Mouse (Mus musculus): Measurements from ENCODE around the gene Cst6.
"Not testable (repeated sequence)": the region's sequence is repeated elsewhere in the genome, so short reads cannot be mapped to it uniquely, and the experiment has no call there.

Cst6 gene

DNA sequence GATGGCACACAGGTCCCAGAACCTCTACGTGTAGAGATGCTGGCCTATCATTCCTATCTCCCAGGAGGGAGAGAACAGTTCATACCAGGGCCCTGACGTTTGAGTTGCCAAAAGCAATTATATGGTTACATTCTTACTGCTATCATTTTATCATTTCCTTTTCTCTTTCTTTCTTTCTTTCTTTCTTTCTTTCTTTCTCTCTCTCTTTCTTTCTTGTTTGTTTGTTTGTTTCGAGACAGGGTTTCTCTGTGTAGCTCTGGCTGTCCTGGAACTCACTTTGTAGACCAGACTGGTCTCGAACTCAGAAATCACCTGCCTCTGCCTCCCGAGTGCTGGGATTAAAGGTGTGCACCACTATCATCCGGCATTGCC, at the start of gene Cst6:
TSS of gene Cst6 (minus strand) at position 73 of the 372 bp plus-strand sequence.
- DNase-seq (ENCODE audit: low spot score in 2 of 2): not testable (repeated sequence)

DNA sequence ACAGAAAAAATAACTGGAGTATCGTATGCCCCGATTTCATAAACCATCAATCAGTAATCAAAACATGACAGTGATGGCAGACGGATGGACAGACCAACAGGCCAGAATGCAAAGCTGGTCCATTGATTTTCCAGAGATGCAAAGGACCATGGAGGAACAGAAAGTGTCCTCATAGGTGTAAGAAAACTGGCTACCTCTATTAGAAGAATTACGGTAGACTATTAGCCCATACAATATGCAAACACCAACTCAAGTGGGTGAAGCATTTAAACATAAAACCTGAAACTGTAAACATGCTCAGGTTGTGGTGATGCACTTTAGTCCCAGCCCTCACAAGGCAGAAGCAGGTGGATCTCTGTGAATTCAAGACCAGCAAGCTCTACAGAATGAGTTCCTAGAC, 46.0 kb upstream of the Cst6 start:
- no peak for DNase-seq (ENCODE audit: low spot score in 2 of 2)

DNA sequence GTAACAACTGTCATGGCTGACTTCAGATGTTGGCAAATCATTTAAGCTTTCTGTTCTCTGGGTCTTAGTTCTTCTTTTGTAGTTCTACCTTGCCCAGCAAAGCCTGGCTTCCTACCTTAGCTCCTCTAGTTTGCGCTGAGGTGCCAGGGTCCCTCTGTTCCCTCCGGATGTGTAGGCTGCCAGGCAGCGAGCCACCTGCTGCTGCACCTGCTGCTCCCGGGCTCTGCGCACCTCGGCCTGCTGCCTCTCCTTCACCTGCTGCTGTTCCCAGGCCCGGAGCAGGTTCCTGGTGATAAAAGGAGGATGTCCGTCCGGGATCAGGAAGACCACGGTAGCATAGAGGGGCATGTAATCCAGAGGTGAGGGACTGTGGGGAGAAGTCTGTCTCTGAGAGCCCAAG, 44.8 kb upstream of the Cst6 start:
- DNase-seq (ENCODE audit: low spot score in 2 of 2): no peak

DNA sequence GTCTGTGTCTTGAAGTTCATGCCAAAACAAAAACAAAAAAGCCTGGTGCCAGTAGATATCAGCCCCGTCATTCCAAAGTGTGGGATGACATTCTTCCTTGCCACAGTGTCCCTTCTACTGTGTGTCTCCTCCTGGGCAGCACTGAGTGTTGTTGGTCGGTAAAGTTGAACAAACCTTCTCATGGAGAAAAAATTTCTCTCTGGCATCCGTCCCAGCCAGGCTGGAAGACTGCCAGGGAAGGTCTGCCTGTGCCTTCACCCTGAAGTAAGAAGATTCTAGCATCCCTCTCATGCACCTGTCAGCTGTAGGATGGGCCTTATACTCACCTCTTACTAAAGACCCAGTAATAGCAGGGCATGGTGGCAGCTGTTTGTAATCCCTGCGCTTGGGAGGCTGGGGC, 43.5 kb upstream of the Cst6 start:
- DNase-seq (ENCODE audit: low spot score in 2 of 2): no peak

DNA sequence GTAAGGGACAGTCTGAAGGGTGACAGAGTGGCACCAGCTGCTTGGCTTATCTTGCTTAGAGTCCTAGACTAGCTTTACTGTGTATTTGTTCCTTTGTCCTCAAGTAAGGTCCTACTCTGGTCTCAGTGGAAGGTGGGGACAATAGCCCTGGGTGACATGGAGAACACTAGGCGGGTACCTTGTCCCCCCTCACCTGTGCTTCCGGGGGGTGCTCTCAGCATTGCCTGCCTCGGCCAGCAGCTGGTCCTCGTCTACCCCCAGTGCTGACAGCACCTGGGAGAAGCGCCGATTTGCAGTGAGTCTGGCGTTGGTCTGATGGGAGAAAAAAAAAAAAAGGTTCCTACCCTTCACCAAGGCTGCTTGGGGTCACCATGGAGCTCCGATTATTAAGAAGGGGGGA, 41.0 kb upstream of the Cst6 start:
- DNase-seq (ENCODE audit: low spot score in 2 of 2): no peak

DNA sequence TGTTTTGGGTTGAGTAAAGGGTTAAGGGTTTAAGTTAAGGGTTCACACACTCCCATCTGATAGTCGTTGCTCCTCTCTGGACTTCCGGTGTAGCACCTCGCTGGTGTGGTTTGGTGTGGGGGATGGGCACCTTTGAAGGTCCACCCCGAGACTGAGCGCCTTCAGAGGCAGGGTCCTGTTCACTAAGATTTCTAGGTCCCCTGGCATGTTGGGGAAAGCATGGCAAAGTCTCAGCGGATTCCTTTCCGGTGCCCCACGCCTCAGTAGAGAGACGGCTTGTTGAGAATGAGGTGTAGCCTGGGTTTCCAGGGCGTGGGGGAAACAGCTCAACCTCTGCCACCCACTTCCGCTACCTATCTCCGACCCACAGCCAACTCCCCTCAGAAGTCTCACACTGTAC, 40.3 kb upstream of the Cst6 start:
- DNase-seq (ENCODE audit: low spot score in 2 of 2): no peak

DNA sequence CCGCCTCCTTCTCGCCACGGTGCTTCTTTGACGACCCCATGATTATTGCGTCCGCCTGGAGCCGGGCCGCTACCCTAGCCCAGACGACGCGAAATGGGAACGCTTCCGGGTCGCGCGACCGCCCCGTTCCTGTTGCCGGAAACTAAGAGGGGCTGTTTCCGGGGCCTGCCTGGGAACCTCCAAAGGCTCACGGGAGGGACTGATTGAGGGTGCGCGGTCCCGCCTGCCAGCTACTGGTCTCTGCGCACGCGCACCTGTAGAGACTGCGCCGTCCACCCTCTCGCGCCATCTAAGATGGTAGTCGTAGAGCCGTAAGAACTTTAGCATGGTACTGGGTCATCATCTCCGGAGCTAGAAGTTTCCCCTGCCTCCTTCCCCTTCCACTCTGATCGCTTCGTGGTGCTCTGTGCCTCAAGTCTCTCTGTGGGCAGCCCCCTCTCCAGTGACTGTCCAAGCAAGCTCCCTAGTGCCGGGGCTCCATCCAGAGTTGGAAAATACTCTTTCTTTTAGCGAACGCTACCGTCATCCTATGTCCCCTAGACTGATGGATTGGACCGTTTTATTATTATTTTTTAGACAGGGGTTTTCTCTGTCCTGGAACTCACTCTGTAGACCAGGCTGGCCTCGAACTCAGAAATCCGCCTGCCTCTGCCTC, 39.3 kb upstream of the Cst6 start, which contains the start of gene Sart1:
TSS of gene Sart1 (minus strand) at position 116 of the 655 bp plus-strand sequence.
- peak; percentile 95 to 96 for DNase-seq (ENCODE audit: low spot score in 2 of 2)

DNA sequence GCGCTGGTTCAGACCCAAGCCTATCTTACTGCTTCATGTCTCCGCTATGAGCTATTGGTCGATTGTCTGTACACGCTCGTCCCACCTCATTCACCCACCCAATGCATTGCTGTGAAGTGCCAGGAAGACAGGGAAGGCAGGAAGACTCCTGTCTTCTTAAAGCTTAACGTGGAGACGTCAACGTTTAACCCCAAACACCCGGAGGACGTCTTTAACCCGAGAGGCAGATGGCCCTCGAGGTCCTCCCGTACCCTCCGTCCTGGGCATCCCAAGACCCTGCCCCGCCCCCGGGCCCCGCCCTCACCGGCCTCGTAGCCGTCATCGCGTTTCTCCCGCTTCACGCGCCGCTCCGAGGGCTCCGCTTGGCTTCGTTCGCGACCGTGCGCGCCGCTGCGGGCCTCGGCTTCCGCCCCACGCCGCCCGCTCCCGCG, 38.7 kb upstream of the Cst6 start:
- DNase-seq (ENCODE audit: low spot score in 2 of 2): no peak

DNA sequence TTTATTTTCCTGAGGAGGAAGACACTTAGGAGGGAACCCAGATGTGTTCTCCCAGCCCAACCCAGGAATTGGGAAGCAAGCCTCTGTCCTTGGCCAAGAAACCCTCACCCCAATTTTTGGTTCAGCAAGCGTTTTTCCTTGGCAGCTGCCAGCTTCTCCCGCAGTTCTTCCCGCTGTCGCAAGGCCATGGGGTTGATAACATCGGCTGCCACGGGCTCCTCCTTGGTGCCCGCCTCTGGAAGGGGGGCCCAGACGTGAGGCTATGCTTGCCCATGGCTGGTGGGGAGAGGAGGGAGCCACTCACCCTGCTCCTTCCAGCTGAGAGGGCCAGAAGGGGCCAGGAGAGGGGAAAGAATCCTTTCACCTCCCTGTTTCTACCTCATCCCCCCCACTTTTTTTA, 35.3 kb upstream of the Cst6 start:
- DNase-seq (ENCODE audit: low spot score in 2 of 2): no peak

DNA sequence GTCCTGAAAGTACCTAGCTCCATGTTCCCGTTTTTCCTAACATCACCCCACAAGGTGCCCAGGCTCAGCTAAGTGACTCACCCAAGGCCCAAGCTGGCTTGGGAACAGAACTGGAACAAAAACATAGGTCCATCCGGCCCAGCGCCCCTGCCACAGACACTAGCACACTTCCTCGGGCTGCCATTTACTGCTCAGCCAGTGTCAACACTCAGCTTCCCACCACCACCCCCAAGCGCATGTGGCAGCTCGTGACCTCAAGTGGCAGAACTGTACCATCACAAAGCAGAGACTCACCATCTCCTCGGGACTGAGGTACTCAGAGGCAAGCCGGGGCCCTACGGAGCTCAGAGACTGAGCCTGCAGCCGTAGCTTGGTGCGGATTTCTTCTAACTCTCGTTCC, 34.0 kb upstream of the Cst6 start:
- no peak for DNase-seq (ENCODE audit: low spot score in 2 of 2)

DNA sequence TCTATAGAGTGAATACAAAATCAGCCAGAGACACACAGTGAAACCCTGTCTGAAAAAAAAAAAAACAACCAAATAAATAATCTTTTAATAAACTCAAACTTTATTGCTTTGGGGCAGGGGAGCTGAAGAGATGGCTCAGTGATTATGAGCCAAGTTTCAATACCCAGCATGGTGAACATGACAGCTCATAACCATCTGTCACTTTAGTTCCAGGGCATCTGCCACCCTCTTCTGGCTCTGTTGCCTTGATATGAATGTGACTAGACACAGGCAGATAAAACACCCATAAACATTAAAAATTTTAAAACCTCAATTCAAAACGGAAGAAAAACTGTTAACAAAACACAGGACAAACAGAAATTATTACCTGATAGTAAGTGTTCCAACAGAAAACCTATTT, 28.1 kb upstream of the Cst6 start:
- no peak for DNase-seq (ENCODE audit: low spot score in 2 of 2)

- DNase-seq (ENCODE audit: low spot score in 2 of 2): no peak
Observed at GRCm38 (mm10) chr19:5374748-5375147, 25.4 kb upstream of the Cst6 start.

DNA sequence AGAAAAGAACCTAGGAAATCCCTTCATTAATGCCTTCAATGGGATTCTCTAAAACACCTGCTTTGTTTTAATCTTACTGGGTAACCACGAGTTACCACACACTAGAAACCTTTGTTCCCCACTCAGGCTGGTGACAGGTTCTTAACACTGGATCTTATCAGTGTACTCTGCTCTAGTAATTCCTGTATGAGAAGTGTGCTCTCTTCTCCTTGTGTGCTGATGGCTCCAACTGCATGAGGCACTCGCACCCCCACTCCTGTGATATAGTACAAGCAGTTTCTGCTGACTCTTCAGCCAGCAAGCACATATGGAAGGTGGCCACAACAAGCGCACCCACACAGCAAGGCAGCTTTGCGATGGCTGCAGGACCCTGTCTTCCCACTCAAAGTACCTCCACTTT, 24.8 kb upstream of the Cst6 start:
- DNase-seq (ENCODE audit: low spot score in 2 of 2): no peak

- no peak for DNase-seq (ENCODE audit: low spot score in 2 of 2)
Observed at GRCm38 (mm10) chr19:5372724-5373123, 23.4 kb upstream of the Cst6 start.

GRCm38 (mm10) chr19:5370932-5371331, 21.6 kb upstream of the Cst6 start:
- no peak for DNase-seq (ENCODE audit: low spot score in 2 of 2)

GRCm38 (mm10) chr19:5367455-5367854, 18.1 kb upstream of the Cst6 start:
- no peak for DNase-seq (ENCODE audit: low spot score in 2 of 2)

- peak in 1 of 2 experiments; percentile 10 for DNase-seq (ENCODE audit: low spot score in 2 of 2)
Observed at GRCm38 (mm10) chr19:5367053-5367359, 17.6 kb upstream of the Cst6 start, which contains the start of gene Banf1. Gene Banf1 (minus strand): TSS chr19:5367168.

DNA sequence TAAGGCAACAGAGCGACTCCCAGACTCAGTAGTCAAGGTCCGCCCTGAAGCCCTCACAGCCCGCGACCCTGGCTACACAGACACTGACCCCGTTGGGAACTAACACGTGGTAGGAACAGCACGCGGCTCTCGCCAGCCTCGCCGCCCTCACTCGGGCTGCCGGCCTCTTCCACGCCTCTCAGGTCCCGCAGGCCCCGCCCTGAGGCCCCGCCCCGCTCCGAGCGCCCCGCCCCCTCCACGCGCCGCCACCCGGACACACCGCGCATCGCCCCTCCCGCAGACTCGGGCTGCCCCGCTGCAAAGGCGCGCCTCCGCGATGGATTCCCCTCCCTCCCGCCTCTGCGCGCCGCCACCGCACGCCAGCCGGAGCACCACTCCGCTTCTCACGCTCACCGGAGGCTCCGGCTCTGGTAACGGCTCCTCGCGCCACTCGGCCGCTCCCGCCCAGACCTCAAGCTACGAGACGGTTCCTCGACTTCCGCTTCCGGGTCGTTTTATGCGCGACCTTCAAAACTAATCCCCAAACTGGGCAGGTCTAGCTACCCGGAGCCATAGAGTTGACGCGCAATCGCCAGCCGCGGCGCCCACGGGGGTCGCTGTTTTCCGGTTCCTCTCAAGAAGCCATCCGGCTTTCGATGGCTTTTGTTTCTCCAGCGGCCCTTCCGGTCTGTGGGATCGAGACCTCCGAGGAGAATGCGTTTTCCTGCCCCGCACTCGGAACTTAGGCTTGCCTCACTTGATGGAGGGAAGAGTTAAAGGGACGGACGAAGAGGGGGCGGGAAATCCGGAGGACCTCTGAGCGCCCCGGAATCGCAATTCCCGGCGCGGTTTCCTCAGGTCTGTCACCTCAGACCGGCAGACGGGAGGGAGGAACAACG, 17.0 kb upstream of the Cst6 start, which contains the start of gene Eif1ad:
TSS of gene Eif1ad (plus strand) at position 567 of the 878 bp plus-strand sequence.
- peak; percentile 93 to 94 for DNase-seq (ENCODE audit: low spot score in 2 of 2)

DNA sequence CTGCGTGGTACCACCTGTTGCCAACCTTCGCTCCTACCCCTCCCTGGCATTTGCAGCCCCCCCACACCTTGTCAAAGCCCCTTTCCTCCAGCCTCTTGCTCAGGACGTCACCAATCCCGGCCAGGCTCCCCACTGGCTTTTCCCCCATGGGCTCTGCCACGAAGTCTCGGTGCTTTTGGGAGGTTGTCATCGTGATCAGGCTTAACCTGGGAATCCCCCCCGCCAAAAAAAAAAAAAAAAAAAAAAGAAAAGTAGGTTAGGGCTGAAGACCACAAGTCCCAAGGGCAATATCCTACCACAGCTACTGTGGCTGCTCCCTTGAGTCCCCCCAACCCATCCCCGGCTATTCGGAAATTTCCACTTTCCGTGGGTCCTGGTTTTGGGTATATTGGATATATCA, 16.4 kb upstream of the Cst6 start:
- no peak for DNase-seq (ENCODE audit: low spot score in 2 of 2)

DNA sequence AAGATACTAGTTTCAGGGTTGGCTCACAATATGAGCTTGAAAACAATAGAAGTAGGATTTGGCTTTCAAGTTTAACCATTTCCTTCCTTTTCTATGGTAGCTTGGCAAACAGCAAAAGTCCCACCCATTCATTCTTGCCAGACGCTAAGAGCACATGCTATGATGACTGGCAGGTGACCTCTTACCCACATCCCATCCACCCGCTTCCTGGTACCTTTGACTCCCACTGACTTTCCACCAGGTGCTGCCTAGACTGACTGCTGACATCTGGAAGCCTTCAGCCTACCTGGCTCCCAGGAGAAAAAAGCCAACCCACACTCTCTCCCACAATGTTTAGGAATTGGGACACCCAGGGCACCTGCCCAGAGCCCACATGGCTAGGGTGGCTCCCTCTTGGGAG, 14.8 kb upstream of the Cst6 start:
- no peak for DNase-seq (ENCODE audit: low spot score in 2 of 2)

GRCm38 (mm10) chr19:5362186-5362585, 12.8 kb upstream of the Cst6 start:
- DNase-seq (ENCODE audit: low spot score in 2 of 2): no peak

DNA sequence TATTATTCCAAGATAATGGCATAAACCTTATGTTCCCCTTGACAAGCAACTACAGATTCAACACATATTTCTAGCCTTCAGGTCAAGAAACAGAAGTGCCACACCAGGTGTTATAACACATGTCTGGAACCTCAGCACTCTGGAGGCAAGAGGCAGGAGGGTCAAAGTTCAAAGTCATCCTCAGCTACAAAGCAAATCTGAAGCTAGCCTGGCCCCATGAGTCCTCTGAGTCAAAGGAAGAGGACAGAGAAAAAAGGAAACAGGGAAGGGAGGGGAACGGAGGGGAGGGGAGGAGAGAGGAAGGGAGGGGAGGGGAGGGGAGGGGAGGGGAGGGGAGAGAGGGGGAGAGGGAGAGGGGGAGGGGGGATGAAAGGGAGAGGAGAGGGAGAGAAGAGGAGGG, 6.7 kb upstream of the Cst6 start:
- DNase-seq (ENCODE audit: low spot score in 2 of 2): no peak

- no peak for DNase-seq (ENCODE audit: low spot score in 2 of 2)
Observed at GRCm38 (mm10) chr19:5353609-5354008, 4.2 kb upstream of the Cst6 start.
